Mouse (Mus musculus): ENCODE results near the gene Nln. TPM values are rescaled to one million over a fixed set of nuclear protein-coding genes. Genes with fewer than 3 reads are reported as not detected.

Nln gene
- total and polyA plus RNA-seq, 3 experiments: 38.5 to 76.5 (median 51.2) TPM

DNA sequence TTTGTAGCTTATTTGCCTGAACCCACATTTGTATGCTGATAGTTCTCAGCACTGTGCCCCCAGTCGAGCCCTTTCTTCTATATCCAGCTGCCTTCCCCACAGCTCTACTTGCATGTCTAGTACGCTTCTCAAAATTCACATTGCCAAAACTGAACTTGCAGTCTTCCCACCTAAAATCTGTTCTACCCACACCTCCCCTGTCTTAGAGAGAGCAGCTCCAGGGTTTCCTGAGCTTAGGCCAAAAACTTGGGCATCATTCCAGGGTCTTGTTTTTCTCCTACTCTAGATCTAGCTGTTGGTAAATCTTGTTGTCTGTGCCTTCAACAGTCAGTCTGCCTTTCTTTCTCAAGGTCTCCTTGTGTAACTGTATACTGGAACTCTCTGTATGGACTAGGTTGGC lies 5.4 kb upstream of the Nln start:
- H3K27ac ChIP-seq (ENCODE audit: insufficient read depth, low read depth): no peak overlapping the region
- in situ Hi-C loops (cut with MboI; ENCODE audit: low pct_ligation_motif_present, low pct_unique_long_range_greater_than_20kb, low sequenced_read_pairs) (no loop called here), dilution Hi-C loops (cut with MboI; ENCODE audit: extremely low pct_ligation_motif_present, extremely low pct_unique_long_range_greater_than_20kb, low sequenced_read_pairs) (no loop called here)
- no peaks in the 10 kb centered on the region for H3K27me3 ChIP-seq (replicated peaks)
- no peak overlapping the region for H3K4me3 ChIP-seq (replicated peaks in 1 of 3; ENCODE audit: low read depth in 2 of 3, low read length in 2 of 3, poor library complexity in 1 of 3)
- no peak overlapping the region for H3K9ac ChIP-seq (ENCODE audit: insufficient read depth, low read depth)
- H3K4me1 ChIP-seq (ENCODE audit: control insufficient read depth in 1 of 2, insufficient read depth in 2 of 2): peaks cover 0 to 6% of the 10 kb centered on the region in 2 experiments; a peak in 2 of 4 replicates
- H3K36me3 ChIP-seq (replicated peaks in 1 of 2; ENCODE audit: control insufficient read depth in 1 of 2, insufficient read depth in 1 of 2, low read length in 1 of 2): peaks cover 6 to 36% of the 10 kb centered on the region in 2 experiments
- H3K9me3 ChIP-seq (replicated peaks; ENCODE audit: low read length): no peaks in the 10 kb centered on the region
- no peak overlapping the region for H3K4me2 ChIP-seq (ENCODE audit: insufficient read depth, low read depth, poor library complexity, severe bottlenecking)
- DNase-seq (ENCODE audit: extremely low read depth): no peak
- no peak for TF ChIP-seq RCOR1 (conservative IDR thresholded peaks at IDR 0.05; ENCODE audit: low read depth, low read length)
- TF ChIP-seq ZMIZ1 (IDR thresholded peaks at IDR 0.05; ENCODE audit: low read depth, low read length): no peak
- TF ChIP-seq CTCF (conservative IDR thresholded peaks at IDR 0.05 in 1 of 2, IDR thresholded peaks at IDR 0.05 in 1 of 2; ENCODE audit: low read depth in 2 of 2, low read length in 2 of 2): no peak
- TF ChIP-seq MAFK (IDR thresholded peaks at IDR 0.05; ENCODE audit: insufficient replicate concordance, low read length): no peak
- no peak for TF ChIP-seq MAZ (IDR thresholded peaks at IDR 0.05; ENCODE audit: low read depth, low read length)
- no peak for TF ChIP-seq KAT2A (IDR thresholded peaks at IDR 0.05; ENCODE audit: insufficient replicate concordance, low read length)
- no peak for TF ChIP-seq MXI1 (IDR thresholded peaks at IDR 0.05; ENCODE audit: low read depth, low read length)
- TF ChIP-seq MYC (IDR thresholded peaks at IDR 0.05; ENCODE audit: low read depth, low read length): no peak
- no peak for TF ChIP-seq PAX5 (IDR thresholded peaks at IDR 0.05; ENCODE audit: low read length)
- no peak for TF ChIP-seq MAX (IDR thresholded peaks at IDR 0.05; ENCODE audit: low read length)
- TF ChIP-seq JUND (conservative IDR thresholded peaks at IDR 0.05; ENCODE audit: low read depth, low read length): no peak
- no peak for TF ChIP-seq ZNF384 (IDR thresholded peaks at IDR 0.05; ENCODE audit: low read depth, low read length)
- TF ChIP-seq NRF1 (IDR thresholded peaks at IDR 0.05; ENCODE audit: low read depth, low read length): no peak
- no peak for TF ChIP-seq E2F4 (IDR thresholded peaks at IDR 0.05; ENCODE audit: insufficient replicate concordance, low read depth, low read length)
- no peak for TF ChIP-seq EP300 (IDR thresholded peaks at IDR 0.05; ENCODE audit: low read length)
- TF ChIP-seq ELF1 (IDR thresholded peaks at IDR 0.05; ENCODE audit: low read depth, low read length): no peak
- no peak for TF ChIP-seq USF2 (conservative IDR thresholded peaks at IDR 0.05; ENCODE audit: low read depth, low read length)
- no peaks in the 10 kb centered on the region for H3K79me2 ChIP-seq (replicated peaks; ENCODE audit: control insufficient read depth, extremely low read depth, insufficient read depth, poor library complexity, severe bottlenecking)

DNA sequence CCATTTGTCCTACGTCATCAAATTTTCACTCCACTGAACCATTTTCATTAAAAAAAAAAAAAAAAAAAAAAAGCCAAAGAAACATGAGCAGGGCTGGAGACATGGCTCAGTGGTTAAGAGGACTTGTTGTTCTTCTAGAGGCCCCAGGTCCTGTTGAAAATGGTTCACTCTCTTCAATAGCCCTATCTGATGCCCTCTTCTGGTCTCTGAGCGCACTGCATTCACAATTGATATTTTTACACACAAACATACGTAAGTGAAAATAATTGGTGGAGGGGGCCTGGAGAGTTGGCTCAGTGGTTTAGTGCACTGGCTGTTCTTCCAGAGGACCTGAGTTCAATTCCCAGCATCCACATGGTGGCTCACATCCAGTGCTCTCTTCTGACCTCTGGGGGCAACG lies 4.4 kb upstream of the Nln start:
- no peak overlapping the region for H3K4me3 ChIP-seq (replicated peaks in 1 of 3; ENCODE audit: low read depth in 2 of 3, low read length in 2 of 3, poor library complexity in 1 of 3)
- TF ChIP-seq USF1 (IDR thresholded peaks at IDR 0.05; ENCODE audit: low read depth, low read length) (no peak), CTCF (conservative IDR thresholded peaks at IDR 0.05 in 1 of 2, IDR thresholded peaks at IDR 0.05 in 1 of 2; ENCODE audit: low read depth in 2 of 2, low read length in 2 of 2) (peak in 1 of 2 experiments; percentile 50; a peak in 2 of 4 replicates), SIN3A (IDR thresholded peaks at IDR 0.05; ENCODE audit: low read length) (no peak), SMC3 (IDR thresholded peaks at IDR 0.05; ENCODE audit: low read depth, low read length) (peak; percentile 28), ZNF384 (IDR thresholded peaks at IDR 0.05; ENCODE audit: low read depth, low read length) (peak; percentile 23; the same call in 1 of the 2 replicates), E2F4 (IDR thresholded peaks at IDR 0.05; ENCODE audit: insufficient replicate concordance, low read depth, low read length) (no peak), IRF4 (IDR thresholded peaks at IDR 0.05; ENCODE audit: low read depth, low read length) (no peak), TBP (conservative IDR thresholded peaks at IDR 0.05; ENCODE audit: low read depth, low read length) (no peak), RAD21 (IDR thresholded peaks at IDR 0.05; ENCODE audit: low read depth, low read length) (peak; percentile 16)
- peaks cover 0 to 6% of the 10 kb centered on the region in 2 experiments; a peak in 2 of 4 replicates for H3K4me1 ChIP-seq (ENCODE audit: control insufficient read depth in 1 of 2, insufficient read depth in 2 of 2)
- no peaks in the 10 kb centered on the region for H3K9me3 ChIP-seq (replicated peaks; ENCODE audit: low read length)
- in situ Hi-C loops (cut with MboI; ENCODE audit: low pct_ligation_motif_present, low pct_unique_long_range_greater_than_20kb, low sequenced_read_pairs) (no loop called here), dilution Hi-C loops (cut with MboI; ENCODE audit: extremely low pct_ligation_motif_present, extremely low pct_unique_long_range_greater_than_20kb, low sequenced_read_pairs) (no loop called here)
- H3K27me3 ChIP-seq (replicated peaks): no peaks in the 10 kb centered on the region
- no peak overlapping the region for H3K27ac ChIP-seq (ENCODE audit: insufficient read depth, low read depth)
- H3K9ac ChIP-seq (ENCODE audit: insufficient read depth, low read depth): no peak overlapping the region
- H3K79me2 ChIP-seq (replicated peaks; ENCODE audit: control insufficient read depth, extremely low read depth, insufficient read depth, poor library complexity, severe bottlenecking): peaks cover 4% of the 10 kb centered on the region
- DNase-seq (ENCODE audit: extremely low read depth): no peak
- H3K36me3 ChIP-seq (replicated peaks in 1 of 2; ENCODE audit: control insufficient read depth in 1 of 2, insufficient read depth in 1 of 2, low read length in 1 of 2): peaks cover 2 to 29% of the 10 kb centered on the region in 2 experiments
- H3K4me2 ChIP-seq (ENCODE audit: insufficient read depth, low read depth, poor library complexity, severe bottlenecking): no peak overlapping the region

Data from CH12.LX (cell line).